Mouse (Mus musculus): ENCODE data around the gene Prcd.

GRCm38 (mm10) chr11:116693899-116694249, 40.5 kb downstream of the Prcd start:
- TF ChIP-seq CTCF (IDR thresholded peaks at IDR 0.05; ENCODE audit: low read depth): no peak
- no peak for TF ChIP-seq EP300 (IDR thresholded peaks at IDR 0.05; ENCODE audit: low read depth)
